Mouse (Mus musculus) intestine, embryonic 15.5 days (tissue): Measurements from ENCODE around the gene Trim24. TPM values are rescaled to one million over a fixed set of nuclear protein-coding genes. Genes with fewer than 3 reads are reported as not detected.

ENCODE experiments used
- ATAC-seq: fragments of 200-750 bp; cut with Nextera tagmentation; 2 replicates; pipeline ENCODE4 v1.8.0; 2017; ENCODE audit warnings: moderate TSS enrichment, moderate library complexity
- H3K27ac ChIP-seq: fragments of 300-500 bp; sonication (generic); 2 replicates; pipeline ENCODE4 v1.5.1; 2015; ENCODE audit warnings: mild to moderate bottlenecking, inconsistent platforms
- H3K27me3 ChIP-seq: fragments of 300-500 bp; sonication (generic); replicated peaks from 2 replicates; pipeline ENCODE4 v1.6.1; 2015; ENCODE audit warnings: inconsistent platforms
- H3K36me3 ChIP-seq: fragments of 300-500 bp; sonication (generic); 2 replicates; pipeline ENCODE4 v1.6.1; 2015; ENCODE audit warnings: inconsistent platforms
- H3K4me1 ChIP-seq: fragments of 300-500 bp; sonication (generic); replicated peaks from 2 replicates; pipeline ENCODE4 v1.6.1; 2015; ENCODE audit warnings: inconsistent platforms
- H3K4me2 ChIP-seq: fragments of 300-500 bp; sonication (generic); replicated peaks from 2 replicates; pipeline ENCODE4 v1.6.1; 2015; ENCODE audit warnings: mild to moderate bottlenecking, inconsistent platforms
- H3K4me3 ChIP-seq: fragments of 300-500 bp; sonication (generic); replicated peaks from 2 replicates; pipeline ENCODE4 v1.5.1; 2015; ENCODE audit warnings: inconsistent platforms
- H3K9ac ChIP-seq: fragments of 300-500 bp; sonication (generic); 2 replicates; pipeline ENCODE4 v1.6.1; 2015; ENCODE audit warnings: inconsistent platforms
- H3K9me3 ChIP-seq: fragments of 300-500 bp; sonication (generic); 2 replicates; pipeline ENCODE4 v1.6.1; 2016; ENCODE audit warnings: inconsistent platforms
- WGBS: fragments of 180-500 bp; shearing (Covaris S2); methylation state at CpG from one replicate; pipeline ENCODE4 v1.1.7; 2015; 5-methylcytosine and 5-hydroxymethylcytosine counted together
- polyA plus RNA-seq: library from polyadenylated mRNA; unstranded; fragments of >200 nt; fragmentation: Nextera tagmentation; extraction: Ambion mirVana; gene quantifications from 2 replicates; pipeline ENCODE4 v1.2.1, GENCODE M21; 2015

The Trim24 gene
- polyA plus RNA-seq, 1 experiment from 2014 or later: 9.0 TPM

DNA sequence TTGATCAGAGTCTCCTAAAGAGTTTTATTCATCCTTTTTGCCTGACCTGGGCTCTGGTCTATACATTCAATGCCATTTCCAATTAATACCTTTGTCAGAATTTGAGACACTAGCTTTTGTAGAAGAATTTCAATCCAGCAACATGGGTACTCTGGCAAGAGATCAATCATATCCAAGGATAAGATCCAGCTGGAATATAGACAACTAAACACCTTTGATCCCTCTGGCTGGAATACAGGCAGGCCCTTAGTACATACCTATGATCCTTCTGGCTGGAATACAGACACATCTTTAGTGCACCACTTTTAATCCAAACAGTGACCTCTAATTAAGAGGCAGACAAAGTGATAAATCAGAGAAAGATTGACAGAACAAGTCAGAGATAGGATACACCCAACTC lies 3.1 kb downstream of the Trim24 start:
- H3K9ac ChIP-seq: no peak overlapping the region
- ATAC-seq: no peak
- no peaks in the 10 kb centered on the region for H3K4me1 ChIP-seq
- no peaks in the 10 kb centered on the region for H3K27me3 ChIP-seq
- no peak overlapping the region for H3K4me3 ChIP-seq
- no peak overlapping the region for H3K4me2 ChIP-seq
- H3K27ac ChIP-seq: no peak overlapping the region
- peaks cover 8% of the 10 kb centered on the region; the same call in 1 of the 2 replicates for H3K9me3 ChIP-seq
- H3K36me3 ChIP-seq: peaks cover 10% of the 10 kb centered on the region

DNA sequence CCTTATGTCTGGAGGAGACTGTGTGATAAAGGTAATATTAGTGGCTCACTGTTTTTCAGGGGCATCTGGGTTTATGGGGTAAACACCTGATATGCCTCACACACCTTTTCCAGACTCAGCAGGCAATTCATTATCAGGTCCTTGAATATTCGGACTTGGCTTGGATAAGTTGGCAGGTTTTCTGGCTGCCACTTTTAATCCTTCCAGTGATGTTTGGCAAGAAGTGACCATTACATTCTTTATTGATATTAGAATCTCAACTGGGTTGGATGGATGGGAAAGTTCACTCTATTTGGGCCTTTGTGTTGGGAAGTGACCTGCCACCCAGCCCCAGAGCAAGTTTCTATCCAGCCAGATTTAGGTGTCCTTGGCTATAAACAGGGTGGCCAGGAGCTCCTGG lies 7.6 kb downstream of the Trim24 start:
- no peak for ATAC-seq
- Histone ChIP-seq H3K4me2 (no peak overlapping the region), H3K27ac (no peak overlapping the region), H3K36me3 (peaks cover 10% of the 10 kb centered on the region), H3K9ac (no peak overlapping the region), H3K9me3 (peaks cover 8% of the 10 kb centered on the region; the same call in 1 of the 2 replicates), H3K4me1 (no peaks in the 10 kb centered on the region), H3K4me3 (no peak overlapping the region), H3K27me3 (no peaks in the 10 kb centered on the region)
- WGBS: 89% methylated on average over 1 of the region's 1 CpGs

DNA sequence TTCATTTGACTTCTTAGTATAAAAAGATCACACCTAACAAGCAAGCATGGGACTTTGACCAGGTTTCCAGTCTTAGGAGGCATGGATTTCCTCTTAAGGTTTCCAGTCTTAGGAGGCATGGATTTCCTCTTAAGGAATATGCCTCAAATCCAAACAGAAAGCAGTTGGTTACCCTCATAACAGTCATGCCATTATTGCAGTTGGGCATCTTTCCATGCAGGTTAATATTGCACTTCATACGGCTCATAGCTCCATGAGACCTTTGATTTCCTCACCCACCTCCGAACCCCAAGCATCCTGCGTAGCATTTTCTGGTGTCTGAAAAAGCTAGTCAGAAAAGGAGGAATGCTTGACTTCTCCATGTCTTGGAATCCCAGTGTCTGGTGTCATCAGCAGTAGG lies 10.0 kb downstream of the Trim24 start:
- no peak overlapping the region for H3K27ac ChIP-seq
- no peaks in the 10 kb centered on the region for H3K4me1 ChIP-seq
- no peak for ATAC-seq
- H3K4me3 ChIP-seq: no peak overlapping the region
- H3K4me2 ChIP-seq: no peak overlapping the region
- 95% methylated on average over 3 of the region's 3 CpGs for WGBS
- H3K27me3 ChIP-seq: no peaks in the 10 kb centered on the region
- H3K9ac ChIP-seq: no peak overlapping the region
- H3K9me3 ChIP-seq: no peaks in the 10 kb centered on the region
- H3K36me3 ChIP-seq: peaks cover 10% of the 10 kb centered on the region

DNA sequence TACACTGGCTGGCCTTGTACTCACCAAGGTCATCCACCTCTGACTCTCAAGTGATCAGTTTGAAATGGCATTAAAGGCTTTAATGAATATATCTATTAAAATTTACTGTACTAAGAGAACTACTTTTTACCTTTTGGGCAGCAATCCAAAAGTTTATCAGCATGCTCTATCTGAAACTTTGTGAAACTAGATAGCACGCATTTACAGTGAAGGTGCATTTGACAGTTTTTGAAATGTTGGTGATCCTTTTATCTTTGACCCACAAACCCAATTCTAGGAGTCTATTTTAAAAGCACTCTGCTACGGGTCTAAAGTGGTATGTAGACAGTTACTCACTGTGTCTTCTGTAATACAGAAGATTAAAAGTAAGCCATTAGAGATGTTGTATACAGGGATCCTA lies 23.0 kb downstream of the Trim24 start:
- no peak overlapping the region for H3K4me3 ChIP-seq
- H3K9ac ChIP-seq: no peak overlapping the region
- WGBS: 82% methylated on average over 2 of the region's 2 CpGs
- peaks cover 7% of the 10 kb centered on the region; the same call in 1 of the 2 replicates for H3K4me1 ChIP-seq
- H3K36me3 ChIP-seq: no peaks in the 10 kb centered on the region
- H3K9me3 ChIP-seq: no peaks in the 10 kb centered on the region
- H3K27ac ChIP-seq: no peak overlapping the region
- H3K27me3 ChIP-seq: no peaks in the 10 kb centered on the region
- no peak for ATAC-seq
- H3K4me2 ChIP-seq: no peak overlapping the region

DNA sequence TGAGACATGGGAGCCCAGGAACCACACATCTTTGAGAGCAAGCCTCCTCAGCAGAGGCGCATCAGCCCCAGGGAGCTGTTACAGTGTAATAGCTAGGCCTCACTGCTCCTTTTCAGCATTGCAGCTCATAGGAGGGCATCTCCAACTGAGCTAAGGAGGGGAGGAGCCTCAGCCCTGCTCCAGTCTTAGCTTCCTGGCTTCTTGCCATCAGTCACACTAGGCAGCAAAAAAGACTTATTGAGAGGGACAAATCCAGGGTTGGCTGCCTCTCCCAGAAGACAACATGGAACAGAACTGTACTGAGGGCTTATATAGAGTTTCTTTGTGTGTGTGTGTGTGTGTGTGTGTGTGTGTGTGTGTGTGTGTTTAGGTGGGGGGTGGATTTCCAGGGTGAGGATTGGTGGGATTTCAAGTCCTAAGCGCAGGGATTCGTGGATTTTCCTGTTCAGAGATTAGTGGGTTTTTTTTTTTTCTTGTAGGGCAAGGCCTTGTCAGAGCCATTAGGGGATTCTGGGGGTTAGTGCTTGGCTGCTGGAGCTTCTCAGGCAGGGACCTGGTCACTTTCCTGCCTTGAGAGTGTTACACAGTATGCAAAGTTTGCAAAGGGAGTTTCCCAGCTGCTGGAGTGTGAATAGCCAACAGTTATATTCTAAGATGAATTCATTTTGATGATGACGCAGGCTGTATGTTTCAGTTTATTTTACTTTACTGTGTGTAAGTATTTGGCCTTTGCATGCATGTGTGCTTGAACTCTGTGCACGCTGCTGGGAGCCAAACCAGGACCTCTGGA lies 25.2 kb downstream of the Trim24 start:
- Histone ChIP-seq H3K9ac (no peak overlapping the region), H3K9me3 (no peaks in the 10 kb centered on the region), H3K27ac (no peak overlapping the region), H3K4me2 (no peak overlapping the region), H3K4me3 (no peak overlapping the region), H3K4me1 (peaks cover 7% of the 10 kb centered on the region; the same call in 1 of the 2 replicates), H3K36me3 (no peaks in the 10 kb centered on the region), H3K27me3 (no peaks in the 10 kb centered on the region)
- 70% methylated on average over 5 of the region's 5 CpGs for WGBS
- peak; percentile 77 for ATAC-seq

DNA sequence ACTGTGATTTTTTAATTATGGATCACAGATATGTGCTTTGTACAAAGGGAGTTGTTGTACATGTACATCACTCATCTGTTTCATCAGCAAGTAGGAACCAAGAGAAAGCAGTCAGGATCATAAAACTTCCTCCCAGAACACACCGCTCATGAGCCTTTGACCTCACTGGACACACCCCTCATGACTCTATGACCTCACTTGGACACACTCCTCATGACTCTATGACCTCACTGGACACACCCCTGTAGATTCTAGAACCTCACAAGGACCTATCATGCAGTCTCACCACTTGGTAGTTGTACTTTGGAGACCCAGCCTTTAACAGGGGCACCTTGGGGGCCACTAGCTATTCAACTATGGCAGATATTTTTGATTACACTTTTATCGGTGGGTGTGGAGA lies 29.6 kb downstream of the Trim24 start:
- H3K9me3 ChIP-seq: no peaks in the 10 kb centered on the region
- WGBS: 88% methylated on average over 2 of the region's 2 CpGs

DNA sequence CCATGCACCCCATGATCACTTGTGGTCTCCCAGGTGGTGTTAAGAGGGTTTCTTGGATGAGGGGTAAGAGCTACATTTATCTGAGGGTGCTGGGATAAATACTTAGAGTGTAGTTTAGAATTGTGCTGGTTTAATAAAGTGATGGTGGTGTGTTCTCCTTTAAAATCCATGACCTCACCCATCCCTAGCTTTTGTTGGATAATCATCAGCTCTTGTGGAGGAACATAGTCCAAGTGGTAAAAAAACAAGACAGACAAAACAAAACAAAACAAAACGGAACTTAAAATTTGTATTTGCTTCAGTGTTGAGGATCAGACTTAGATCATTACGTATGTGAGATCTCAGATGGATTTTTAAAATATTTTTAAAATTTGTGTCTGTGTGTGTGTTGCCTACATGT lies 31.2 kb downstream of the Trim24 start:
- ATAC-seq: no peak
- H3K27ac ChIP-seq: no peak overlapping the region
- H3K9me3 ChIP-seq: no peaks in the 10 kb centered on the region
- no peak overlapping the region for H3K4me3 ChIP-seq
- no peak overlapping the region for H3K9ac ChIP-seq
- H3K4me1 ChIP-seq: no peaks in the 10 kb centered on the region
- H3K4me2 ChIP-seq: no peak overlapping the region
- 92% methylated on average over 2 of the region's 2 CpGs for WGBS
- H3K36me3 ChIP-seq: 0 out of 2 replicates have a peak, but pooled peaks cover 2% of the 10 kb centered on the region
- H3K27me3 ChIP-seq: no peaks in the 10 kb centered on the region

More for the DNA sequence above, 29.6 kb downstream of the Trim24 start:
- Histone ChIP-seq H3K4me3 (no peak overlapping the region), H3K4me1 (peaks cover 7% of the 10 kb centered on the region; the same call in 1 of the 2 replicates), H3K27ac (no peak overlapping the region), H3K4me2 (no peak overlapping the region), H3K36me3 (no peaks in the 10 kb centered on the region), H3K9ac (no peak overlapping the region), H3K27me3 (no peaks in the 10 kb centered on the region)
- no peak for ATAC-seq

DNA sequence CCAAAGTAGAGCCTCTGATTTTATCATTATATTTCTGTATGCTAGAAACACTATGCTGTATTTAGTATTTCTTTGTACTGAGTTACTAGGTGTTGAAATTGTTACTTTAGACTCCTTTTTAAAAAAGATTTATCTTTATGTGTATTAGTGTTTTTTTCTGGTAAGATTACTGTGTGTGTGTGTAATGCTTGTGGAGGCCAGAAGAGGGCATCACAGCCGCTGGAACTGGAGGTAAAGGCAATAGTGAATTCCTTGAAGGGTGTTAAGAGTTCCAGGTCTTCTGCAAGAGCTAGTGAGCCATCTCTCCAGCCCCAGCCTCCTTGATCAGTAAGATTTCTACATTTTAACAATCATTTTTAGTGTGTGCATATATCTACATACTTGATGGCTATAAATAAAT lies 33.2 kb downstream of the Trim24 start:
- WGBS: 76% methylated on average over 1 of the region's 1 CpGs
- no peak for ATAC-seq
- Histone ChIP-seq H3K27me3 (no peaks in the 10 kb centered on the region), H3K9me3 (no peaks in the 10 kb centered on the region), H3K4me3 (no peak overlapping the region), H3K9ac (no peak overlapping the region), H3K4me1 (no peaks in the 10 kb centered on the region), H3K4me2 (no peak overlapping the region), H3K36me3 (0 out of 2 replicates have a peak, but pooled peaks cover 3% of the 10 kb centered on the region), H3K27ac (no peak overlapping the region)

DNA sequence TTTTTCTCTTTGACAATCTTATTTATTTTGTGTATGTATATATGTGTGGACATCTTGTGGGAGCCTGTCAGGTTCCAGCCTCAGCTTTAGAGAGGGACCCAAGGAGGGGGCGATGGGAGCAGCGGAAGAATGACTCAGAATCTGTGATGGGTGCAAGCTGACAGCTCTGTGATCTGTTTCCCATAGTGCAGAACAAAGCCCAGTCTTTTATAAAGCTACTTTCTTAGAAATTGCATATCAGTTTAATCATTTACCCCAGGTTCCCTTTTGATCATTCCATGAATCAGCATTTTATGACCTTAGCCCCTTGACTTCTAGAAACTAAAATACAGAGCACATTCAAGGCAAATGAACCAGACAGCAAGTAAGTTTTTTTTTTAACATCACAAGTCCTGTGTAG lies 42.9 kb downstream of the Trim24 start:
- Histone ChIP-seq H3K27me3 (no peaks in the 10 kb centered on the region), H3K36me3 (peaks cover 7% of the 10 kb centered on the region), H3K4me2 (no peak overlapping the region), H3K27ac (no peak overlapping the region), H3K4me1 (no peaks in the 10 kb centered on the region), H3K9ac (no peak overlapping the region), H3K4me3 (no peak overlapping the region), H3K9me3 (no peaks in the 10 kb centered on the region)
- peak; percentile 87 for ATAC-seq
- WGBS: 70% methylated on average over 2 of the region's 2 CpGs

DNA sequence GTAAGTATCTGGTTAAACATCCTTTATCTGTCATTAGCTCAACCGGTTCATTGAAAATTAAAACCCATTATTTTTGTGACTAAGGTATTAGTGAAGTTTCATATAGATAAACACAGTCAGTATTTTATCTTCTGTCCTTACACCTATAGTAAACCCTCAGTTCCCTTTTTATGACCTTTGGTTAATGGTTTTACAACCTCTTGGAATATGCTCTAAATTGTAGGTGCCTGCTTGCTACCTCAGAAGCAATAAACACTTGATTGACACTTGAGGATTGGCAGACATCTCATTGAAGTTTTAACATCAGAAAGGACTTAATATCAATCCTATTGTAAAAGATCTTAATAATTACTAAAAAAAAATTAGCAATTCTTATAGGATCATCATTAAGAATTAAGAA lies 54.5 kb downstream of the Trim24 start:
- WGBS: 53% methylated on average over 1 of the region's 1 CpGs

DNA sequence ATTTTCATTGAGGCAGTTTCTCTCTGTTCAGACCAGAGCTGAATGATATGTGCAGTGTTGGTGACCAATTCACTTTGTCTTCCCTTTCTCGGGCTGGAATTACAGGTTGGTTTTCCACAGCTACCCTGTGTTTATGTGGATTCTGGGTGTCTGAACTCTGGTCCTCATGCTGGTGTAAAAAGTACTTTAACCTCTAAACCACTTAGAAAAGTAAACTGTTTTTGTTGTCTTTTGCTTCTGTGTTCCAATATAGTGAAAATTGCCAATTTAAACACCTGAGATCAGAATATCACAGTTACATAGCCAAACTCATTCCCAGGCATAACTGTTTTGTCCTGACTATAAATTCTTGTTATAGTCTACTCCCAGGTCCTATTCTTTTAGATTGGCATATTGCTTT lies 56.1 kb downstream of the Trim24 start:
- no peak overlapping the region for H3K4me2 ChIP-seq
- H3K9me3 ChIP-seq: no peaks in the 10 kb centered on the region
- H3K9ac ChIP-seq: no peak overlapping the region
- no peaks in the 10 kb centered on the region for H3K4me1 ChIP-seq
- no peak for ATAC-seq
- 95% methylated on average over 1 of the region's 1 CpGs for WGBS
- H3K4me3 ChIP-seq: no peak overlapping the region
- peaks cover 6% of the 10 kb centered on the region for H3K36me3 ChIP-seq
- H3K27me3 ChIP-seq: no peaks in the 10 kb centered on the region
- H3K27ac ChIP-seq: no peak overlapping the region

More for the DNA sequence above, 54.5 kb downstream of the Trim24 start:
- H3K9me3 ChIP-seq: no peaks in the 10 kb centered on the region
- no peak overlapping the region for H3K4me3 ChIP-seq
- H3K9ac ChIP-seq: no peak overlapping the region
- H3K4me1 ChIP-seq: no peaks in the 10 kb centered on the region
- ATAC-seq: peak; percentile 76
- H3K27me3 ChIP-seq: no peaks in the 10 kb centered on the region
- H3K27ac ChIP-seq: no peak overlapping the region
- peaks cover 6% of the 10 kb centered on the region for H3K36me3 ChIP-seq
- no peak overlapping the region for H3K4me2 ChIP-seq

DNA sequence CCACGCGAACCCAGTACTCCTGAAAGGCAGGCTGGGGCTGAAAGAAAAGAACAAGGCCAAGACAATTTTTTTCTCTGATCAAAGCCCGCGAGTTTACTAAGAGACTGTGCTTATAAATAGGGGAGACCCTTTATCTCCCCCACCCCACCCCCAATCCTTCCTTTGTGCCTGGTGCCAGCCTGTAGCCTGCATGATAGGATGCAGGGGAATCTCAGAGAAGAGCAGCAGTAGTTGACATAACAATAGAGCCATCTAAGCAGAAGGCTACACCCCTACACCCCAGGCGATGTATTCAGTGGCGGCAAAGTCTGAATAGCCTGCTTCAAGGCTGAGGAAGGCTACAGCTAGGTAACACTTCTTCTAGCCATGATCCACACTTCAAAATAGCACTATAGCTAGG lies 65.9 kb downstream of the Trim24 start:
- Histone ChIP-seq H3K4me2 (no peak overlapping the region), H3K27ac (no peak overlapping the region), H3K27me3 (no peaks in the 10 kb centered on the region), H3K9me3 (no peaks in the 10 kb centered on the region), H3K9ac (no peak overlapping the region), H3K36me3 (no peaks in the 10 kb centered on the region), H3K4me1 (no peaks in the 10 kb centered on the region), H3K4me3 (no peak overlapping the region)
- no peak for ATAC-seq
- 70% methylated on average over 6 of the region's 6 CpGs for WGBS

DNA sequence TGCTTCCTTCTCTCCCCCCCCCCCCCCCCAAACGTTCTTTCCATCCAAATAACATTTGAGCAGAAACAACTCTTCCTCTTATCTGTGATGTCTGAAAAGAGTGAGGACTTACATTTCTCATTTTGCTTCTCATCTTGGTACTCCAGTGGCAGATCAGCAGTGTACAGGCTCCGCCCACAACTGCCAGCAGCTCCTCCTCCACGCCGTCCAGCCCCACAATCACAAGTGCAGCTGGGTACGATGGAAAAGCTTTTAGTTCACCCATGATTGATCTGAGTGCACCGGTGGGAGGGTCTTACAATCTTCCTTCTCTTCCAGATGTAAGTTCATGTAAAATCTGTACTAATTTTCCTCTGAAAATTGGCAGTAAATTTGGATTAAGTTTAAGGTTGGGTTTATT lies 80.7 kb downstream of the Trim24 start:
- Histone ChIP-seq H3K4me2 (no peak overlapping the region), H3K27me3 (no peaks in the 10 kb centered on the region), H3K36me3 (no peaks in the 10 kb centered on the region), H3K27ac (no peak overlapping the region), H3K9ac (no peak overlapping the region), H3K4me3 (no peak overlapping the region), H3K4me1 (no peaks in the 10 kb centered on the region), H3K9me3 (no peaks in the 10 kb centered on the region)
- no peak for ATAC-seq
- WGBS: 86% methylated on average over 6 of the region's 6 CpGs
